Mouse (Mus musculus): Measurements from ENCODE around the gene Fan1.

The Fan1 gene

DNA sequence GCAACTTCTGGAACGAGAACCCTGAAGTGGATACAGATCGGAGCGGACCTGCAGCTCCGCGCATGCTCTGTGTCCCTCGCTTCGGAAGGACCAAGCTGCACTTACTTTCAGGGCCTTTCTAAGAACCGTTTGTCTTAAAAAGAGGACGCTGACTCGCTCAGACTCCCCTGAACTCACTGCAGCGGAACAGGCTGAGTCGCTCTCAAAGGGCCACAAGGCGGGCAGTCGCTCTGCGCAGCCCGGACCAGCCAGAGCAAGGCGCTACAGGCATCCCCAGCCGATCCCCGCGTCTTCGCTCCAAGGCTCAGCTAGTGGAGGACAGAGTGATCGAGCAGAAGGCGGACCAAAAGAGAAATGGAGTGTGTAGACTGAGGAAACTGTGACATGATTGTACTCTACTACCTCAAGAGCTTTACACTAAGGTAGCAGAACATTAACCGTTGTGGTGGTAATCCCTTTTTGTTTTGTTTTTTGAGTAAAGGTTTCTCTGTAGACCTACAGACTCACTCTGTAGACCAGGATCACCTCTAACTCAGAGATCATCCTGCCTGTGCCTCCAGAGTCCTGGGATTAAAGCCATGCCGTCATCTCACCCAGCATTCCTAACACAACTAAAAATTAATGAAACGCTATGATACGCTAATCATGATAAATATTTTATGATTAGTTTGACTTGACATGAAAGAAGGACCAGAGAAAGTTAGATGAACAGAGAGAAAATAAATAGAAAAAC is at the start of gene Fan1:
Fan1 (minus strand) TSS at position 266 of the 733 bp plus-strand sequence.
- peak; percentile 88 to 89 for DNase-seq

DNA sequence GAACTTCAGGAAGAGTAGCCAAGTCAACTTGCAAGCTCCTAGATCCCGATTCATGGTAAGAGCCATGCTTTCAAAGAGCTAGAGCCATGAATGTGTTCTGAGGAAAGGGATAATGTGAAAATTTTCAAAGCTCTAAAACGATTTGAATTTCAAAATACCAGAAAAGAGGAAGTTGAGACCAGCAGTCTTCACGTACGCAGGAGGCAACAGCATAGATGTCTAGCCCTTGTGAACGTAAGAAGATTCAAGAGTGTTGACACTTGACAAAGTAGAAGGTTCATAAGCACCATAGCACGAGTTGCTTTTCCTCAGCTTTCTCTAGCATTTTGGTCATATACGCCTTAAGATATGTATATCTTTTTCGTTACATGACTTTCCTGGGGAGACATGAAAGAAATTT is 30.1 kb upstream of the Fan1 start:
- DNase-seq: no peak

DNA sequence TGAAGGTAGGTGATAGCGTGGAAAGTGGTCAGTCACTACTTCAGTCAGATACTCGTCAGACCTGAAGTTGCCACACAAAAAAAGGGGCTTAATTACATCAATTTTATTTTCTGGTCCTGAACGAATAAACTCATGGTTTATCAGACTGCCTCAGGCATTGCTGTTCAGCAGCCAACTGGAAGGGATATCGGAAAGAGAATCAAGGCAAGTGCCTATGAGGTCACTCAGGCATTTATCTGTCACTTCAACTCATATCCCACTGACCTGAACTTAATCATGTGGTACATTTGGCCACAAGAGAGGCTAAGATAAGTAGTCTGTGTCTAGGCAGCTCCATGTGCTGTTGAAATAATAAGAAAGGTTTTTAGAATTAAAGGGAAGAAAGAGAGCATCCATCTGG is 28.6 kb upstream of the Fan1 start:
- no peak for DNase-seq

DNA sequence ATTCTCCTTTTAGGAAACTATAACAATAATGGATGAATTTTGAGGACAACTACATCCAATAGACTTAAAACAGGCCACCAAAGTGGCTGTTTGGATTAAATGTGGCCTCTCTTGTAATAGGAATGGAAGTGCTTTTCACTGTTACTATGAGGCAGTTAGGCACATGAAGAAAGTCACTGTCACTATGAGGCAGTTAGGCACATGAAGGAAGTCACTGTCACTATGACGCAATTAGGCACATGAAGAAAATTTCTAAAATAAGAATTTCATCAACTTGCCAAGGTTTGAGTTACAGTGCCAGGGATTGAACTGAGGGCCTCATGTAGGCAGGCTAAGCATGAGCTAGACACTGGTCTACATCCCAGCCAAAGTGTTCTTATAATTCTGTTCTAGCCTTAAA is 26.8 kb upstream of the Fan1 start:
- DNase-seq: no peak

DNA sequence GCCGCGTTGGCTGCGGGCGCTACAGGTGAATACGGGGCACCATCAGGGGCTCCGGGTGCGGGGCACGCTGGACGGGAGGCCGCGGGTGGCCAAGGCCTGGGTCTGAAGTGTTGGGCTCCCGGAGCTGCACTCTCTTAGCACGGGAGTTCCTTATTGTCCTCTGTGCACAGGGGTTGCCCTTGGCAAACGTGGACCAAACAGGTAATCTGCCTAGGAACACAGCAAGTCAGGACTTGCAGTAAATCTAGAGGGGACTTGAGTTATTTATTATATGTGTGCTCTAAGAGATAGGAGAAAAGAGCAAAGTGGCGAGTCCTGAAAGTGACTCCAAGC is 18.9 kb upstream of the Fan1 start:
- DNase-seq: no peak

DNA sequence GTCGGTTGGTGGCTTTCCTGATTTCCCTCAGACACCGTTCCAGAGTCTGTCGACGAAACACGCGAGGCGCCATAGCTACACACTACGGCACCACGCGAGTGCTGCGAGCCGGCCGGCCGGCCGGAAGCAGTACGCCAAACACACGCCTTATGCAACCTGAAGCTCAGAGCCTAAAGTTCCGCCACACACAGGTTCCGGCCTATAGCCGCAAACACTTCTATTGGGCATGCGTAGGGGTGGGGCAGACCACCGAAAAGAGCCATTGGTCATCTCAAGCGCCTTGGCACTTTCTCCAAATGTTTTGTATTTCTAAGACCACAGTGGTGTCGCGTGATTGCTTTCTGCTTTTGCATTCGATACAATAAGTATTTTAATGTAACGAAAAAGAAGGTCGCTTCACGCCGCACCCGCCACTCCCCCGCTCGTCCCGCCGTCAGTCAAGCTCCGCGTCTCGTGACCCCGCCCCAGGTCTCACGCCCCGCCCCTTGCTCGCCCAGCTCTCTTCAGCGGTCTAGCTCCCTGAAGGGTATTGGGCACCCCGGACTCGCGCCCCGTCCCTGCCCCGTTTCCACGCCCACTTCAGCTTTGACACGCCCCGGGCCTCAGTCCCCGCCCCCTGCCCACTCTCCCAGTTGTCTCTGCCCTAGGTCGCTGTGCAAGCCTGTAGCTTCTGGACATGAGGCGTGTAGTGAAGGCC is 18.4 kb upstream of the Fan1 start, which contains the start of the genes Mphosph10 and Mcee:
Mphosph10 (minus strand) TSS at position 147 of the 697 bp plus-strand sequence.
Mcee (plus strand) TSS at position 486 of the 697 bp plus-strand sequence.
- peak; percentile 98 to 99 for DNase-seq

DNA sequence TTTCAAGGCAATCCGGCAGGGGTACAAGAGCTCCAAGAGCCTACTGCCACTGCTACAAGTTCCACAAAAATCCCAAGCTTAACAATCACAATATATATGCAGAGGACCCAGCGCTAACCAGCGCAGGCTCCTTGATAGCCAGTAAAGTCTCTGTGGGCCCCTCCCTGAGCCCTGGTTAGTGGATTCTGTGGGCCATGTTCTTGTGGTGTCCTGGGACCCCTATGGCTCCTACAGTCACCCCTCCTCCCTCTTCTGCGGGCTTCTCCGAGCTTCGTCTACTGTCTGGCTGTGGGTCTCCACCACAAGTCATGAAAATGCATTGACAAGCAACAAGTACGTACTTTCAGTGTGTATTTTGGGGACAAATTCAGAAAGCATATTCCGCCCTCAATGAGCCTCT is 17.6 kb upstream of the Fan1 start:
- DNase-seq: no peak

DNA sequence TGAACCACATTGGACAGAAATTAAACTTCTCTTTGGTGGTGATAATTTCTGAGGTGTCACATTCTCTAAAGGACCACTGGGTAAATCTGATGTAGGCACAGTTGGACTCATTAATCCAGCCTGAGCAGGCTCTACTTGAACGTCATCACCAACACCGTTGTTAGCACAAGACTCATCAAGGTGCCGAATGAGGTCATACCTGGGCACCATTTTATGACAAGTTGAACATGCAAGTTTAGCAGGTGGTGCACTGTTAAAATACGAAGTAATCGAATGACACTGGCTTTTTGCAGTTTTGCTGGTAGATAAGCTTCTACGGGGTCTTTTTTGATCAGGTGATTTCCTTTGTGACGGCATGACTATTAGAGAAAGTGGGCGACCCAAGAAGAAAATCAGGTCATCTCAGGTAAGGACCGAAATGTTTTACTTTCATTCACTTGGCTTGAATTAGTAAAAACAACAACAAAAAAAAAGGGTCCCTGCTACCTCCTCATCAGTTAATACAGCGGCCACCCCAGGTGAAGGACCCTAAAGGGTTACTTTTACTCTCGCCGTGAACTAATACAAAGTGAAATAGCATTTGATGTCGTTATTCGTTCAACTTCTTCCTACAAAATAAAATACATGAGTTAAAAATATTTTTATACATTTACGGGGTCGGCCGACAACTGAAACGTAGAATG is 607 bp downstream of the Fan1 start:
- DNase-seq: no peak

DNA sequence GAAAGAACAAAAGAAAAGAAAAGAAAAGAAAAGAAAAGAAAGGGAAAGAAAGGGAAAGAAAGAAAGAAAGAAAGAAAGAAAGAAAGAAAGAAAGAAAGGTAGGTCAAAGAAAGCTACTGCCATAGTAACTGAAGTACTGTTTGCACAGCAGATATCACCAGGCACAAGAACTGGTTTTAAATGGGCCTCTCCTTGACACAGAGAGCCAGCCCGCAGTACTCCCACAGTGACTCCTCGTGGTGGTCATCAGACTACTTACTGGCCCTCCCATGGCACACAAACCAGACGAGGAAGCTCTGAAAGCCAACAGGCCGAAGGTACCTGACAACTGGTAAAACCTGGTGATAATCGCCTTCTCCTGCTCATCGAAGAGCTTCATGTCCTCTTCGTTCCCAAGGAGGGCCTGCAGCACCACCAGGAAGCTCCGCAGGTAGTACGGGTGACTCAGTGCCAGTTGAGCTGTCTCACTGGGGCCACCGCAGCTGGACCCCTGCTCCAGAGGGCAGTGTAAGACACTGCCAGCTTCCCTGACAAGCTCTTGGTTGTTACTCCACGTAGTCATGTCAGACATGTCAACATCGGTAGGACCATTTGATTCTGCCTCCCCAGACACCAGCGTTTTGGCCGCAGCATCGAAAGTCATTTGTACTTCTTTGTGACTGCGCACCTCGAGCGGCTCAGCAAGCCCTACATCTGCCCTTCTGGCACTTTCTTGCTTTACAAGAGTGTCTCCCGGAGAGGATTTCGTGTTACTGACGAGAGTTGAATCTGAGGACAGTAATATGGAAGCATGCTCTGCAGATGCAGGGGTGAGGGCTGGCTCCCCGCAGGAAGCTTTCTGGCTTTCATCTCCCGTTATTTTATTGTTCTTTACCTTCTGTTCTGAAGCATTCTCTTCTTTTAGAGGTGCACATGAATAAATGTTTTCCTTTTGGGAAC is 1.7 kb downstream of the Fan1 start:
- DNase-seq: no peak

DNA sequence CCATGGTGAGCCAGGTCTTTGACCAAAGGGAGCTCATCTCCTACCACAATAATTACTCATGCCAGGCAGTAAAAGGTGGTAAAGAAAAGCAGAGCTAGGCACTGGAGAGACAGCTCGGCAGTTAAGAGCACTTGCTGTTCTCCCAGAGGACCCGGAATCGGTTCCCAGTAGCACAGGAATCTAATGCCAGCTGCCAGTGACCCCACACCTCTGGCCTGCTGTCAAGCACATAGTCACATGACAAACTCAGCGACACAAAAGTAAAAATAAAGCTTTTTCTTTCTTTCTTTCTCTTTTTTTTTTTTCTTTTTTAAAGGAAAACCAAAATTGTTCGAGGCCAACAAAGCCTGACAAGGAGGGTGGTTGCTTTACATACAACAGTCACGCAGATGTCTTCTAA is 4.1 kb downstream of the Fan1 start:
- DNase-seq: no peak

DNA sequence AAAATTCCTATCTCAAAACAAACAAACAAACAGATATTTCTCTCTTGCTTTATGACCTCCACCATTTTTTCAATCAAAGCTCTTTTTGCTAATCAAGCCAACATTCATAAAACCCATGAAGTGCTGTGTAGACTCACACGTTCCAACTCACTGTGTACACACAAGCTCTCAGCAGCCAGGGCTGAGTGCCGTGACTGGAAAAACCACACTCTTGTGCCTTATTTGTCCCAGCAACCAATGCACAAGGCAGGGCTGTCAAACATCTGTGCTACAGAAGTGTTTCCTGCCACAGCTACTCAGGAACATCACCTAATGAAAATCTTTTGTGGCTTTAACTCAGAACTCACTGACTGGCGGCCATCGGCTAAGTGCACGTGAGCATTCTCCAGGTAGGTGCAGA is 8.0 kb downstream of the Fan1 start:
- DNase-seq: no peak

DNA sequence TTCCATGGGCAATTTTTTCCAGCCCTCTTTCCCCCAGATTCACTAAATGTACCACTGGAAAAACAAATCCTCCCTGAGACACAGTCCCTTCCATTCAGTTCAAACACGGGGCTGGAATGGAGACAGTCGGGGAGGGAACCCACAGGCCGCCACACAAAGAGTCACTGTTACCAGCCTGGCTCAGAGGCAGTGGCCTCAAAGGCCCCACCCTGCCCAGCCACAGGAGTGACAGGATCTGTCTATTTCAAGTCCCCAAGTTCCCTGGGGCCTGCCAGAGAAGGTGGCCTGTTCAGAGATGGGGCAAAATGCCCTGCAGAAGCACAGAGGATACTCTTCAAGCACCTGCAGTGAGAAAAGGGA is 13.3 kb downstream of the Fan1 start:
- DNase-seq: no peak

DNA sequence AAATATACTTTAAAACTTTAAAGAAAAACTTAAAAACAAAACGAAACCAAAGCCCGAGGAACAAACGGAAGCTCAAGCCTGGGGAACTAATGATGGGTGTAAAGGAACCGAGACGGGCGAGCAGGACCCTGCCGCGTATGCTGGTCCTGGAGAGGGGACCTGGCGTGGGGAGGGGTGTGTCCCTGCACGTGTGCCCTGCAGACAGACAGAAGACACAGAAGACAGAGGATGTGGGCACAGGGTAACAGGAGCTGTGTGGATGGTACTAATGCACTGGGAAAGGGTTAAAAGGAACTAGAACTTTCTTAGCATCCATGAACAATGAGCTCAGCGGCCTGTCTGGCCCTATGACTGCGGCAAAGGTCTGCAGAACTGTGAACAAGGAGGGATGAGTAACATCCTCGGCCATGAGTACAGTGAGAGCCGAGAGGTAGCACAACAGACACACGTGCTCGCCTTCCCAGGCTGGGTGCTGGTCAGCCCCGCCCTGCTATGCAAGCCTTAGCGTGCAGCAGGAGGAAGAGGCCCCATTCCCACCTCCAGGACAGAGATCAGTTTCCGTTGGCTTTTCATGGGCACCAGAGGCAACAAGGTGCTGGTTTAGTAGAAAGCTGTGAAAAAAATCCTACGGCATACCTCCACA is 13.8 kb downstream of the Fan1 start:
- DNase-seq: no peak

DNA sequence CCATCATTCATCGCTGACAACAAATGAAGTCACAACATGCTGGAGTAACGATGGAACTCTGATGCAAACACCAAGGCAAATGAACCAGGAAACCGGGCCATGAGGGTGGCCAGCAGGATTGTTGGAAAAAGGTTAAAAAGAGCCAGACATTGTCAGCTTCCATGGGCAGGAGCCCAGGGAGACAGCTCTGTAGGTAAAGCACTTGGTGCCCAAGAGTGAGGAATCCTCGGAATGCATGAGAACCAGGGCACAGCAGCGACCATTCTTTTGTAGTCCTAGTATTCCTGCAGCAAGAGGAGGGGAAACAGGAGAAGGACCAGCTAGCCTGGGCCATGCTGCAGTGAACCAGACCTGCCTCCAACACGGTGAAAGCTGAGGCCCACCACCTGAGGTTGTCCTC is 15.2 kb downstream of the Fan1 start:
- no peak for DNase-seq

DNA sequence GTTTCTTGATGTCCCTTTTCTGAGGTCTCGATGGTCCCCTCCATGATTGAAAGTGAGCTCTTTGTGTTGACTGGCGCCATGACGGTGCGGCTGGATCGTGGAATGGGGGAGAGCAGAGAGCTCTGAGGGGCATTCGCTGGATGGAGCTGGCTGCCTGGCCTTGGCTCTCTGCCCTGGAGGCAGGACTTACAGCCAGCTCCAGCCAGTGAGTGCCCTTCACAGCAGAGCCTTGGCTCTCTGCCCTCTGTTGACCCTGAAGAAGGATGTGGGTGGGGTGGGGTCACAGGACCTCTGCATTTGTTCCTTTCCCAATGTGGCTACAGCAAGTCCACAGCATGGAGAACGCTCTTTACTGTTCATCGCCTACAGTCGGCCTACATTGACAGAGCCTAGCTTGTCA is 16.5 kb downstream of the Fan1 start:
- DNase-seq: peak; percentile 57 to 73

DNA sequence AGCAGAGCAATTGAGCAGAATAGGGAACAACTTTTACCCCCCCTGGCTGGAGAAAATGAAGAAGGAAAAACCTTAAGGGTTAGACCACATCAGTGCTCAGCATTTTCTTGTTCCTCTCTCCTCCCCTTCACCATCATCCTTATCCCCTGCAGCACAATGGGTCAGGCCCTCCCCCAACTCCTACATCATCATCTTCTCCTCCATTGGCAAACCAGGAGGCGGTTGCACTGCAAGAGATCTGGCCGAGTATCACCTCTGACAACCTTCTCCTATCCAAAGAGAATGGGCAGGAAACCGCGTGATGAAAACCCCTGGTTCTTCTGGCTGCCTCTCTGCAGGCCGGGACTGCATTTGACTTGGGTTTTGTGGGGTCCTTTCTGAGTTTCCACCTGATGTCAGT is 17.2 kb downstream of the Fan1 start:
- DNase-seq: no peak

DNA sequence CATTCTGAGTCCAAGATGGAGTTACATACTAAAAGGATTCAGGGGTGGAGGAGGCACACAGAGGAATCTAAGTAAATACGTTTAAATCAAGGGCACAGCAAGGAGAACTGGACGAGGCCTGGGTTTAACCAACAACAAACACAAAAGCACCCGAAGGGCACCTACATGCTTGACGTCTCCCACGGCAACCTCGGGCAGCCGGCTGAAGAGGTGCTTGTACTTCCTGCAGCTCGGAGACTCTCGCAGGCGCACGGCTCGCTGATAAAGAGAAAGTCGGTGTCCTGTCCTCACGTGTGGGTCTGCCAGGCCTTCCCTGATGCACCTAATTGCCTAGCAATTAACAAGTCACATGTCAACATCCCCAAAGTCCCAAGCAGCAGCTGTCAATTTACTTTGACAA is 19.7 kb downstream of the Fan1 start:
- no peak for DNase-seq

DNA sequence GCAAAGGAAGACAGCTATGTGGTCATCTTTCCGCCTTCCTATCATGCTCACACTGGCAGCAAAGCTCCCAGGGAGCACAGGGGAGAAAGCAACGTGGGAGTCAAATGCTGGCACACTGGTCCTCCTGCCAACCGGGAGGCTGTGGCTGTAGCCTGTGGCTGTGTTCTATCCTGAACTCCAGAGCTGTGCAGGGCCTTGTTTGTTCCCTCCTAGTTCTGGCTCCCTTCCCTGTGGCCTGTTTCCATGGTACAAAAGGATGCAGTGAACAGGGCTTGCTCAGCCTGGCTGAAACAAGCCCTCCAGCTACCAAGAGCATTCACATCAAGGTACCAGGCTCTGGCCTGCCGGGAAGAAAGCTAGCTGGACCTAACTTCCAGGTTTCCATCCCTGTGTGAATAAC is 22.8 kb downstream of the Fan1 start:
- peak; percentile 52 to 63 for DNase-seq

DNA sequence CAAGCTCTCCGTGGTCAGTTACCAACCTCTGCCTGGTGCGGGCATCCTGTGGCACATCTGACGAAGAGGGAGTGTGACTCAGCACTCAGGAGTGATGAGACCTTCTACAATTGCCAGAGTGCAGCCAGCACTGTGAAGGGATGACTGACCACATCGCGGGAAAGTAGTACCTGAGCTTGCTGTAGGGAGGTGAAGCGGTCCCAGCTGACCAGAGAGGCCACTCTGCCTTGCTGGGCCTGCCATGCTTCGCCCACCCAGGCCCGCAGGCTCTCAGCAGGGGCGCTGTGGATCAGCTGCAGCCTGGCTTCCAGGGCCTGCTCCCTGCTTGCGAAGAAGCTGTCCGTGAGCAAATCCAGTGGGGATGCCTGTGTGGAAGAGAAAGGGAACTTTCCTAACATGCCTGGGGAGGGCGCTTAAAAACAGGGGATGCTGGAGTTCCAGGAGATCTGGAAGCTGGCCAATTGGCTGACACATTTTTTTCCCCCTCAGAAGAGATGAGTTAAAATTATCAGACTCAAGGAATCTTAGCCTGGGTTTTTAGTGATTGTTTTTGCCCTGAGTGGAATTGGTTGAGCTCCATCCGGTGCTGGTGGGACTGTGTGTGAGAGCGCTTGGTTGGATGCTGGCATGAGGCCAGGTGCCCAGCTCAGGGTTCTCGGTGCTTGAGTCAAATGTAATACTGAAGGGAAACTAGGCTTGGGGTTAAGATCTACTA is 24.6 kb downstream of the Fan1 start:
- DNase-seq: peak in 1 of 2 experiments; percentile 39

DNA sequence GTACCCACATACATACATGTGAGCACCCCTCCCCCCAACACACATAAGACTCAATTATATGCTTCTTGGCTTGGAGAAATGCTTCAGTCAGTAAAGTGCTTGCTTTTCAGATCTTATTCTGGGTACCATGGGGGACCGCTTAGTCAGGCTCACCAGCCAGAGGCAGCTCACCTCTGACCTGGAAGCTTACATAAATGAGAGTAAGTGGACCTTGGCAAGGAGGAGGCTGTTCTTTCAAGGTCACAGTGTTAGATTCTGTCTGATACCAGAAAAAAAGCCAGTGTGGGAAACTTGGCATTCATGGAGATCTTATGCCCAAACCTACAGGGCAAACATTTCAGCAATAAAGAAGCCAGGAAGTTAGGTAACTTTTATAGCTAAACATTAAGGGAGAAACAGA is 26.1 kb downstream of the Fan1 start:
- DNase-seq: peak; percentile 25 to 53

DNA sequence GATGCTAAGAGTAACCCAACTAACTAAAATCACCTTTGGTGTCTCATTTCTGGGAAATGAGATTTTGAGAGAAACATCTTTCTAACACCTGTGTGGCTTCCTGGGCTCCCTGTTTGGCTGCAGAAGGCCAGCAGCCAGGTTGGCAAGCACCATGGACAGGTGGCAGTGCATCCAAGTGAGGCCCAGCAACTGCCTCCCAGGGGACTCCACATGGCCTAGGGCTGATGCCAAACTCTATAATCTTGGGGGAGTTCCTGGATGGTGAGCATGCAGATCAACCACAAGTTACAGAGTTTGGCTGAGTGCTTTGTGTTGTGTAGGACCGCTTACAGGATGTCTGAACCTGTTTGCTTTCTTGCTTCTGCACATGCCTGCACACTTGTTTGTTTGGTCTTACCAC is 41.2 kb downstream of the Fan1 start:
- DNase-seq: no peak

DNA sequence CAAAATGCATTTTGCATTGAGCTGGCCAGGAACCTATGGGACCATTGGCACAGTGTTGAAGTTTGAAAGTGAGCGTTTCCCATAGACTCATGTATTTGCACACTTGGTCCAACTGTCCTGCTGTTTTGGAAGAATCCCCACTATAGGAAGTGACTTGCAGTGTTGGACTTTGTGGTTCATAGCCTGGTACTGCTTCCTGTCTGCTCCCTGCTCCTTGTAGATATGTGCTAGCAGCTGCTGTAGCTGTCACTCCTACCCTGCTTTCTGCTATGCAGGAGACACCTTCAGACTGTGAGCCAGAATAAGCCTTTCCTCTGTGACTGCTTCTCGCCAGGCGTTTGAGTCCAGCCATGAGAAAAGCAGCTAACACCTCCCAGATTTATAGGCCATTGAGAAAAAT is 42.6 kb downstream of the Fan1 start:
- no peak for DNase-seq
